Mouse (Mus musculus) bone marrow, adult 2 months (tissue): ENCODE measurements around the gene Otx2. TPM values are rescaled to one million over a fixed set of nuclear protein-coding genes. Genes with fewer than 3 reads are reported as not detected.

ENCODE experiments used
- H3K27ac ChIP-seq: fragments of 200-500 bp; 2 replicates; pipeline ENCODE4 v1.5.1; 2012; ENCODE audit warnings: low read depth, mild to moderate bottlenecking, control low read depth, inconsistent platforms, low read length; ENCODE audit not compliant: control insufficient read depth, poor library complexity, insufficient read depth
- H3K4me1 ChIP-seq: fragments of 200-500 bp; 2 replicates; pipeline ENCODE4 v1.6.1; 2011; ENCODE audit warnings: low read length; ENCODE audit not compliant: control insufficient read depth, insufficient read depth
- H3K4me3 ChIP-seq: fragments of 200-500 bp; replicated peaks from 2 replicates; pipeline ENCODE3; 2011; ENCODE audit warnings: mild to moderate bottlenecking, low read depth, low read length, control low read depth; ENCODE audit not compliant: control insufficient read depth
- CTCF ChIP-seq: fragments of 200-500 bp; IDR thresholded peaks from 2 replicates; pipeline ENCODE4 v1.5.1; 2011; ENCODE audit warnings: low read length, control low read depth; ENCODE audit not compliant: control insufficient read depth, insufficient read depth
- POLR2A ChIP-seq: fragments of 200-500 bp; IDR thresholded peaks from 2 replicates; pipeline ENCODE4 v1.6.1; 2011; ENCODE audit warnings: low read depth, mild to moderate bottlenecking, control low read depth, low read length, borderline replicate concordance; ENCODE audit not compliant: control insufficient read depth
- WGBS: fragments of 180-500 bp; shearing (Covaris S2); methylation state at CpG from one replicate; pipeline ENCODE4 v1.1.7; 2018; 5-methylcytosine and 5-hydroxymethylcytosine counted together
- polyA plus RNA-seq: library from polyadenylated mRNA; stranded (reverse); fragments of >200 nt; gene quantifications from 2 replicates; pipeline ENCODE4 v1.2.4, GENCODE M21; 2011; ENCODE audit warnings: low replicate concordance; ENCODE audit not compliant: missing spikeins, insufficient read depth, insufficient read length

Otx2 gene
- polyA plus RNA-seq, 1 experiment: not detected

- Histone ChIP-seq H3K4me1 (no peaks in the 10 kb centered on the region), H3K27ac (no peak overlapping the region), H3K4me3 (no peak overlapping the region)
- no peak for TF ChIP-seq CTCF
- no peak for TF ChIP-seq POLR2A
- 8% methylated on average over 26 of the region's 26 CpGs for WGBS
These were observed 22.0 kb downstream of the Otx2 start for GRCm38 (mm10) chr14:48651471-48652211.

DNA sequence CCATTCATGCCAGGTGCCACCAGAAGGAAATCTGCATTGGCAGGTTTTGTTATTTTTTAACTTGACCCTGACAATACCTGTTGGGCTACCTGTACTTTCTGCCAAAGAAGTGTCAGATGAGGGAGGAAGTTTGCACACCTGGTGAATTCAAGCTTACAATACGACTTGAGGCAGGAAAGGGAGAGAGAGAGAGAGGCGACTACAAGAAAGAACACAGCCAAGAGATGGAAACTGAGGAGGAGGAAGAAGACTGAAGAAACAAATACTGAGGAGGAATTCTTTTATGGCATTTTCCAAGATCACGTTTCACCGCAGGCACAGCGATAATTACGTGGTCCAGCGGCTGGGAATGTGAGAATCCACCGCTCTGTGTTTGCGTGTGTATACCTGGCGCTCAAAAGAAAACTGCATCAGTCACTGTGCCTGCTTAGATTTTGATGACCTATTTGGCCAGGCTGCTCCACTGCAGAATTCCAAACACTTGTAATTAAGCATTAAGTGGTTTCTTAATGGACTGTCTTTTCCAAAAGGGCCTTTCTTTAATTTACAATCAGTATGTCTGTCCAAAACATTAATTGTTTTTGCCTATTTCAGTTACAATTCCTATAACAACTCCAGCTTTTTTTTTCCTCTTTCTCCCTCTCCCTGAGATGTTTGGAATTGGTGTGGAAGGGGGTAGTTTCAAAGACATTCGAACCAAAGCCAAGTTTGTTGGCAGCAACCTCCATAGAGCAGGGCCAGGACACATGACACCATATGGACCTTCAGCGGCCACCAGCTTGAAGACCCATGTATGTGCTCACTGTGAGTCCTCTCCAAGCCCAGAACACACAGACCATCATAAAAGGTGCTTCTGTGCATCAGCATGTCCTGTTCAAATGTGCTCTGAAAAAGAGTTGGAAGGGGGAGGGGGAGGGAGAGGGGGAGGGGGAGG, 31.9 kb downstream of the Otx2 start:
- TF ChIP-seq CTCF: no peak
- TF ChIP-seq POLR2A: no peak
- 81% methylated on average over 12 of the region's 12 CpGs for WGBS
- no peak overlapping the region for H3K4me3 ChIP-seq
- H3K4me1 ChIP-seq: no peaks in the 10 kb centered on the region
- no peak overlapping the region for H3K27ac ChIP-seq

- Histone ChIP-seq H3K4me3 (no peak overlapping the region), H3K27ac (no peak overlapping the region), H3K4me1 (no peaks in the 10 kb centered on the region)
- TF ChIP-seq CTCF (no peak), POLR2A (no peak)
- WGBS: 83% methylated on average over 3 of the region's 3 CpGs
These were observed 40.5 kb downstream of the Otx2 start for GRCm38 (mm10) chr14:48633141-48633540.

GRCm38 (mm10) chr14:48632335-48632734, 41.3 kb downstream of the Otx2 start:
- Histone ChIP-seq H3K27ac (no peak overlapping the region), H3K4me1 (no peaks in the 10 kb centered on the region), H3K4me3 (no peak overlapping the region)
- TF ChIP-seq POLR2A (no peak), CTCF (no peak)
- 79% methylated on average over 8 of the region's 8 CpGs for WGBS

- TF ChIP-seq CTCF (no peak), POLR2A (no peak)
- H3K27ac ChIP-seq: no peak overlapping the region
- no peak overlapping the region for H3K4me3 ChIP-seq
- 79% methylated on average over 2 of the region's 2 CpGs for WGBS
- no peaks in the 10 kb centered on the region for H3K4me1 ChIP-seq
These were observed 42.1 kb downstream of the Otx2 start for GRCm38 (mm10) chr14:48631486-48631885.

- H3K4me1 ChIP-seq: no peaks in the 10 kb centered on the region
- TF ChIP-seq POLR2A (no peak), CTCF (no peak)
- H3K4me3 ChIP-seq: no peak overlapping the region
- H3K27ac ChIP-seq: no peak overlapping the region
- WGBS: 84% methylated on average over 9 of the region's 9 CpGs
These were observed 44.2 kb downstream of the Otx2 start for GRCm38 (mm10) chr14:48629404-48629803.

DNA sequence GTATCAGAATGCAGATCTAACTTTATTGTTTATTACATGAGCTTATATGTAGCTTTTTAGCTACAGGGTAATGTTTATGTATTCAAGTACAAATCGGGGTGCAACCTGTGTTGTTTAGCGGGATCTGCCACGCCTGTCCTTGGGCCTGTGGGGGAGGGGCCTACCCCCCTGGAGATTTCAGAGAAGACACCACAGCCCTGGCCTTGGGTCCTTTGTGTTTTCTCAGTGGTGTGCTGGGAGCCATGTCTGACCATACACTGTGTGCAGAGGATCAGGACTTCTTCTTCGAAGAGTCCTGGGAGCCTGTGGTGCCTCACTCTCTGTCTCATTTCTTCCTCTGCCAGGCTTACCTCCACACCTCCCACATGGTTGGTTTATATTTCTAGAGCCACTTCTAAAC, 47.3 kb downstream of the Otx2 start:
- TF ChIP-seq POLR2A: no peak
- TF ChIP-seq CTCF: no peak
- WGBS: 77% methylated on average over 4 of the region's 4 CpGs

GRCm38 (mm10) chr14:48625331-48625694, 48.3 kb downstream of the Otx2 start:
- Histone ChIP-seq H3K4me3 (no peak overlapping the region), H3K27ac (no peak overlapping the region)
- WGBS: 81% methylated on average over 6 of the region's 6 CpGs

More for the DNA sequence above, 47.3 kb downstream of the Otx2 start:
- H3K4me1 ChIP-seq: no peaks in the 10 kb centered on the region
- H3K4me3 ChIP-seq: no peak overlapping the region
- no peak overlapping the region for H3K27ac ChIP-seq

More at GRCm38 (mm10) chr14:48625331-48625694, 48.3 kb downstream of the Otx2 start:
- H3K4me1 ChIP-seq: no peaks in the 10 kb centered on the region
- TF ChIP-seq POLR2A (no peak), CTCF (no peak)
